Mouse (Mus musculus) embryonic facial prominence, embryonic 14.5 days (tissue): ENCODE measurements at regions not wholly inside any gene's neighbourhood (a gene's known extent, or its start where the extent isn't known, plus 50 kb on each side); places are given as distances from the start of the nearest gene placed in this dataset.

Experiments used
- ATAC-seq: fragments of 200-750 bp; cut with Nextera tagmentation; 2 replicates; pipeline ENCODE4 v1.8.0; 2017; ENCODE audit warnings: low read depth, moderate number of reproducible peaks, moderate TSS enrichment
- DNase-seq: peaks from one replicate; pipeline ENCODE4 v3.0.0-alpha.2; 2015; ENCODE audit warnings: low spot score
- H3K27ac ChIP-seq: fragments of 300-500 bp; sonication (generic); replicated peaks from 2 replicates; pipeline ENCODE4 v1.5.1; 2014; ENCODE audit warnings: low read depth, mild to moderate bottlenecking, low read length, moderate library complexity
- H3K27me3 ChIP-seq: fragments of 300-500 bp; sonication (generic); replicated peaks from 2 replicates; pipeline ENCODE4 v1.6.1; 2014; ENCODE audit warnings: low read length; ENCODE audit not compliant: control insufficient read depth, insufficient read depth
- H3K36me3 ChIP-seq: fragments of 300-500 bp; sonication (generic); 2 replicates; pipeline ENCODE4 v1.6.1; 2014; ENCODE audit warnings: low read length, mixed read lengths; ENCODE audit not compliant: control insufficient read depth, insufficient read depth
- H3K4me1 ChIP-seq: fragments of 300-500 bp; sonication (generic); 2 replicates; pipeline ENCODE4 v1.6.1; 2014; ENCODE audit warnings: antibody characterized with exemption, low read length; ENCODE audit not compliant: control insufficient read depth, insufficient read depth
- H3K4me2 ChIP-seq: fragments of 300-500 bp; sonication (generic); 2 replicates; pipeline ENCODE4 v1.6.1; 2014; ENCODE audit warnings: low read depth, mild to moderate bottlenecking, low read length, moderate library complexity, mixed read lengths
- H3K4me3 ChIP-seq: fragments of 300-500 bp; sonication (generic); 2 replicates; pipeline ENCODE4 v1.5.1; 2014; ENCODE audit warnings: low read depth, mild to moderate bottlenecking, low read length
- H3K9ac ChIP-seq: fragments of 300-500 bp; sonication (generic); 2 replicates; pipeline ENCODE4 v1.6.1; 2014; ENCODE audit warnings: low read depth, mild to moderate bottlenecking, low read length, moderate library complexity, mixed read lengths
- H3K9me3 ChIP-seq: fragments of 300-500 bp; sonication (generic); 2 replicates; pipeline ENCODE4 v1.6.1; 2016; ENCODE audit warnings: low read length; ENCODE audit not compliant: control insufficient read depth
- WGBS: fragments of 180-500 bp; shearing (Covaris S2); extraction: QIAGEN DNeasy Blood & Tissue Kit; methylation state at CpG from one replicate; pipeline ENCODE4 v1.1.7; 2014; 5-methylcytosine and 5-hydroxymethylcytosine counted together

DNA sequence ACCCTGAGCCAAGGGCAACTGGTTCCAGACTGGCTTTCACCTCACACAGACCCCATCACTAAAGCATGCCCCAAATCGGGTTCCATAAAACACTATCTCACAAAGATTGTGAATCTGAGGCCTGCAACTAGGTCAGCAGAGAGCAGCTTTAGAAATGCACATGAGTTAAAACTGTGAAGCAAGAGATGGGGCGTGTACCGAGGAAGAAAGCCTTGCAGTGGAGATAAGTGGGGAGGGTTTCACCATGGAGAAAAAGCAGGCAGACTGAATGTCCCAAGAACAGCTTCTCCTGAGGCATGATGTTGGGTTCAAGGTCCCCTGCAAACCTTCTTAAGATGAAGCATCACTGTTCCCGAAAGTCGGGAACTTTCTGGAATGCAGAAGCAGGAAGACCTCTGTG is 77.7 kb upstream of the Cited2 start:
- Histone ChIP-seq H3K4me1 (no peaks in the 10 kb centered on the region), H3K9ac (no peak overlapping the region), H3K4me3 (no peak overlapping the region), H3K36me3 (no peaks in the 10 kb centered on the region), H3K9me3 (no peaks in the 10 kb centered on the region), H3K4me2 (no peak overlapping the region), H3K27ac (no peak overlapping the region), H3K27me3 (no peaks in the 10 kb centered on the region)
- DNase-seq (no peak), ATAC-seq (no peak)
- WGBS = 90% methylated on average over 5 of the region's 5 CpGs

DNA sequence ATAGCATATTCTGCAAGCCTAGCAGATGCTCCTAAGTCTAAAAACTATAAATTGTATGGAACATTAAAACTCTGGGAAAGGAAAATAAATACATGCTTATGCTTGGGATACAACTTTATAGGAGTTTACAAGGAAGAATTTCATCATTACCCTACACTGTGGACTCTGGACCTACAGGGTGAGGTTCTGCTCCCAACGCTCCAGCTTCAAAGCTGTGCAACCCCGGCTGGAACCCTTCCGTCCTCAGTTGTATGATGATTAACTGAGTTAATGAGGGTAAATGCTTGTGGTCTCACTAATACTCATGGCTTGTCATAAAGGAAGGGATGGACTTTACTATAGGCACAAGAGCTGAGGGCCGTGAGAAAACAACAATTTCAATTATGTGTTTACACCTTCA is 76.6 kb upstream of the Cited2 start:
- Histone ChIP-seq H3K4me2 (no peak overlapping the region), H3K4me3 (no peak overlapping the region), H3K9ac (no peak overlapping the region), H3K4me1 (no peaks in the 10 kb centered on the region), H3K9me3 (no peaks in the 10 kb centered on the region), H3K27ac (no peak overlapping the region), H3K36me3 (no peaks in the 10 kb centered on the region), H3K27me3 (no peaks in the 10 kb centered on the region)
- 90% methylated on average over 4 of the region's 4 CpGs for WGBS
- no peak for ATAC-seq
- DNase-seq = no peak

DNA sequence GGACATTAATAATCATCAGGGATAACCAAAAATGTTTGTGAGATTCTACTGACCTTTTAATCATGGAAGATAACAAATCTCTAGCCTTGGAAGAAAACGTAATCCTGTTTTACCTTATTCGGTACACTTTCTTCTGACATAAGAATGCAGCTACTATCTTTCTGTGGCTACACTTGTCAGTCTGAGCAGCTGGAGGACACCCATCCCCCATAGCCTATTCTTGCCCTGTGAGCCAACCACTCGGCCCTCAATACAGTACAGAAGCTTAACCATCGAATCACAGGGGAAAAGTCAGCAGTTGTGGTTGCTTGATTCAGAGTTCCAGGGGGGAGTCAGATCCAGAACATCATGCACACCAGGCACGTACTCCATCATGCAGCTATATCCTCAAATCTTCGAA is 74.9 kb upstream of the Cited2 start:
- H3K4me2 ChIP-seq = no peak overlapping the region
- no peaks in the 10 kb centered on the region for H3K36me3 ChIP-seq
- H3K9ac ChIP-seq = no peak overlapping the region
- no peak overlapping the region for H3K4me3 ChIP-seq
- WGBS = 65% methylated on average over 6 of the region's 6 CpGs
- DNase-seq (no peak), ATAC-seq (no peak)
- H3K27me3 ChIP-seq = no peaks in the 10 kb centered on the region
- H3K4me1 ChIP-seq = peaks cover 5% of the 10 kb centered on the region; the same call in 1 of the 2 replicates
- no peak overlapping the region for H3K27ac ChIP-seq
- H3K9me3 ChIP-seq = no peaks in the 10 kb centered on the region

DNA sequence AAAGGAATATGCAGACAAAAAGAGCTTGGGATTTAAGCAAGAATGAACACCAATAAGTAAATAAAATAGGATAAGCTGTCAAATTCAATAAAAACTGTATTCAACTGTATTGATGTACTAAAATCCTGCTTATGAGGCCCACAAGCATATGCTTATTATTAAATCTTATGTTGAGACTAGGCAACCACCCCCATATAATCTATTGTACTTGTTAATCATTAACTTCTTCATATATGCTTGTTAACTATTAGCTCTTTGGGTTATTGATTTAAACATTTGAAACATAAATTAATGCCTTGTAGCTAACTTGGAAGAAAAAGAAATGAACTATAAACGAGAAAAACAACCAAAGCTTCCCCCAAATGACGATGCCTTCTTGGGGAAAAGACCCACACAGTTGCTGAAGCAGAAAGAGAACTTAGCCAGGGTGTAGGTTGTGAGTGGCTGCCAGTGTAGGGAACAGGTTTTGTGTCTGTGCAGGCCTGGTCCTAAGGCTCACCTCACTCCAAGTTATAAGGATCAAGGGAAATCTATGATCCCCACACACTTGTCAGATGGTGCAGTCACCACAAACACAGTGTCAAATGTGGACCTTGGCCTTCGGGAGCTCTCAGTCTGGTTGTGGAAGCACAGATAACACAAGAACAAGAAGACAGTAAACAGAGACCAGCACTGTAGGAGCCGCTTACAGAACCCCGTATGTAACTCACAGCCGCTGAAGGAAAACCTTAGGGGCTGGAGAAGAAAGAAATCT is 71.8 kb upstream of the Cited2 start:
- no peak overlapping the region for H3K27ac ChIP-seq
- no peak overlapping the region for H3K4me2 ChIP-seq
- H3K36me3 ChIP-seq = no peaks in the 10 kb centered on the region
- no peak overlapping the region for H3K4me3 ChIP-seq
- no peaks in the 10 kb centered on the region for H3K27me3 ChIP-seq
- no peak overlapping the region for H3K9ac ChIP-seq
- no peaks in the 10 kb centered on the region for H3K9me3 ChIP-seq
- DNase-seq (no peak), ATAC-seq (no peak)
- 75% methylated on average over 6 of the region's 6 CpGs for WGBS
- peaks cover 13% of the 10 kb centered on the region for H3K4me1 ChIP-seq

DNA sequence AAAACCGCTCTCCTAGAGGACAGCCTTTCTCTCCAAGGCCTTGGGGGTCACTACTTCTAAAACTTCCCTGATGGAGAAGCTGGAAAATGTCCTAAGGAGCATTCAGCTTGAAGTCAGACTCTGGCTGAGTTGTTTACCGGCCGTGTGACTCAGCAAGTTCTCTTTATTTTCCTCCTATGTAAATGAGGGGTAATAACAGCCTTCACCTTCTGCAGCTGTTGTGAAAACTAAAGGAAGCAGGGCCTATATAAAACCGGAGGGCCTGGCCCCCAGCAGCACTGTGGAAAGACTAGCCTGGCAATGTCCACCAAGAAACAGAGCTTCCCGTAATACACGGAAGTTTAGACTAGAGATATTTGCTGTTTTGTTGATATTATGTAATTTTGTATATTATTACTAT is 69.7 kb upstream of the Cited2 start:
- no peak overlapping the region for H3K4me3 ChIP-seq
- H3K4me2 ChIP-seq = no peak overlapping the region
- no peak for ATAC-seq
- H3K27me3 ChIP-seq = no peaks in the 10 kb centered on the region
- H3K9me3 ChIP-seq = no peaks in the 10 kb centered on the region
- H3K36me3 ChIP-seq = no peaks in the 10 kb centered on the region
- 46% methylated on average over 6 of the region's 6 CpGs for whole genome bisulfite sequencing
- H3K27ac ChIP-seq = no peak overlapping the region
- no peak overlapping the region for H3K9ac ChIP-seq
- DNase-seq = peak; percentile 20
- H3K4me1 ChIP-seq = peaks cover 13% of the 10 kb centered on the region

DNA sequence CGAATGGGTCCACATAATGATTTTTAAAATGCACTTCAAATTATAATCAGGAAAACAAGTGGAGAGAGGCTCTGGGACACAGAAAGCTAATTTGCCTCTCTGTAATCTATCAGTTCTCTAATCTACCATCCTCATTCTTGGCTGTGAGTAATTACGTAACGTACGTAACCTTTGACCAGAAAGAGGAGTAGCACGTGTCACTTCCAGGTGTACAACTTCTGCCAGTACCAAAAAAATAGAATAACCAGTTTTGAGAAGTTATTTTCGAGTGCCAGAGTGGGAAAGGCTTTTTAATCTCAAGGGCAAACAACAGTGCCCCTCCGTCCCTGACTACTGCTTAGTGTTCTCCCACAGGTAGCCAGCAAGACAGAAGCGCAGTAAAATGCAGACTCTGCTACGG is 69.2 kb upstream of the Cited2 start:
- Histone ChIP-seq H3K4me1 (peaks cover 13% of the 10 kb centered on the region), H3K4me3 (no peak overlapping the region), H3K27me3 (no peaks in the 10 kb centered on the region), H3K4me2 (no peak overlapping the region), H3K9ac (no peak overlapping the region), H3K27ac (no peak overlapping the region), H3K9me3 (no peaks in the 10 kb centered on the region), H3K36me3 (no peaks in the 10 kb centered on the region)
- 66% methylated on average over 9 of the region's 9 CpGs for WGBS
- no peak for DNase-seq
- ATAC-seq = no peak

DNA sequence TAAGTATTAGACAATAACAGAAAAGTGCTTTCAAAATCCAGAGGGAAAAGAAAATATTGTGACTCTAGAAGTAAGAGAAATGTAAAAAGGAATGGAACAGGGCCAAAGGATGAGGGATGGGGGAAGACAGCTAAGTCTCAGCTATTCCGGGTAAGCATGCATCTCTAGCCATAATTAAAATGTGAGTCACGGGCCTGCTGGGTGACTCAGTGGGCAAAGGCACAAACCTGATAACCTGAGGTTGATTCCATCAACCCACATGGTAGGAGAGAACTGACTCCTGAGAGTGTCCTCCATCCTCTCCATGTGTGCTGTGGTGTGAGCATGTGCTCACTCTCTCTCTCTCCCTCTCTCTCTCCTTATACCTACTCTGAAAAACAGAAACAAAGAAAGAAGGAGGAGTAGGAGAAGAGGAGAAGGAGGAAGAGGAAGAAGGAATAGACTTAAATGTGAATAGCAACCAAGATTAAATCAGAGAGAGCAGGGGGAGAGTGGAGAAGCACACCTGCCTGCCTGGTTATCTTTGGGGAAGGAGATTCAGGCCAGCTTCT is 68.6 kb upstream of the Cited2 start:
- WGBS = 71% methylated on average over 2 of the region's 2 CpGs
- H3K4me3 ChIP-seq = no peak overlapping the region
- no peak for DNase-seq
- peaks cover 13% of the 10 kb centered on the region for H3K4me1 ChIP-seq
- H3K9ac ChIP-seq = no peak overlapping the region
- H3K36me3 ChIP-seq = no peaks in the 10 kb centered on the region
- no peak overlapping the region for H3K4me2 ChIP-seq
- no peak overlapping the region for H3K27ac ChIP-seq
- H3K27me3 ChIP-seq = no peaks in the 10 kb centered on the region
- no peak for ATAC-seq
- no peaks in the 10 kb centered on the region for H3K9me3 ChIP-seq

DNA sequence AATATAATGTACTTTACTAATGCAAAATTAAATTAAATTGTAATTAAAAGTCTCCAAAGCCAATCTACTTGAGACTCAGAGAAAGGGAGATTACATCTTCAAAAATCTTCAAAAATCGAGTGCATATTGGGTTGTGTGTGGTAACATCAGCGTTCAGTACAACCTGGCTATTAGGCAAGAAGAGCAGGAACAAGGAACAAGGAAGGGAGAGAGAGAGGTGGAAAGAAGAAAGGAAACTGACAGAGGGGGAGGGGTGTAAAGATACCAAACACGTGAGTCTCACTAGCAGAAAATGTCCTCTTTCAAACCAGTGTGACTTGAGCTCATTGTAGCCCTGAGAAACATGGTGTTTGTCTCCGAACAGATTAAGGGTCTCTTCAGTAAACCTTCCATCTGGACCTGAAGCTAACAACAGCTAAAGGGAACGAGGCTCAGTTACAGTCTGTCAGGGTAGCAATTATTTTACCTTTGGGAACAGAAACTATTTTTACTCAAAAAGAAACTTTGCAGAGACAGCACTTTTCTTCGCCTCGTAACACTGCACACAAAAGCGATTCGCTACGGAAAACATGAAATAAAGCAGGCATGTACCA is 67.5 kb upstream of the Cited2 start:
- DNase-seq (peak; percentile 16), ATAC-seq (no peak)
- H3K9ac ChIP-seq = no peak overlapping the region
- WGBS = 47% methylated on average over 10 of the region's 10 CpGs
- H3K27me3 ChIP-seq = no peaks in the 10 kb centered on the region
- no peaks in the 10 kb centered on the region for H3K36me3 ChIP-seq
- H3K4me2 ChIP-seq = peak overlapping the region; percentile 40
- peak overlapping the region; percentile 10; the same call in 1 of the 2 replicates for H3K4me3 ChIP-seq
- no peak overlapping the region for H3K27ac ChIP-seq
- H3K4me1 ChIP-seq = peaks cover 13% of the 10 kb centered on the region
- H3K9me3 ChIP-seq = no peaks in the 10 kb centered on the region

DNA sequence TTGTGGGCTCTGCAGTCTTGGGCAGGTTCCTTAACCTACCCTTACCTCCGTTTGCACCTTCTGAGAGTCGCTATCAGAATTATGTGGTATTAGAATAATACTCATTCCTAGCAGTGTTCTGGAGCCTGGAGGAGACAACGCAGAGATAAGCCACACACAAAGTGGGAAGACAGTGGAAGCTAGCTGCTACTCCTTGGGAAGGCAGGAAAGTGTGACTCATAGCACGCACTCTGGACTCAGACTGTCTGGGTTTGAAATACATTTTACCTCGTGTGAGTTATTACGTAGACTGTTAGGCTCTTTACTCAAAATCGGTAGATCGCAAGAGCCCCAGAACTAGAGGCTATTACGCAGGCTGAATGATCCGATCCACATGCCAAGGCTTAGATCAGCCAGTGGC is 66.7 kb upstream of the Cited2 start:
- Histone ChIP-seq H3K9ac (no peak overlapping the region), H3K27me3 (no peaks in the 10 kb centered on the region), H3K4me1 (peaks cover 13% of the 10 kb centered on the region), H3K9me3 (no peaks in the 10 kb centered on the region), H3K27ac (no peak overlapping the region), H3K36me3 (no peaks in the 10 kb centered on the region), H3K4me3 (no peak overlapping the region), H3K4me2 (peak overlapping the region; percentile 40)
- 67% methylated on average over 10 of the region's 10 CpGs for whole genome bisulfite sequencing
- ATAC-seq (peak; percentile 22; the same call in 1 of the 2 replicates), DNase-seq (peak; percentile 33)
